Mouse (Mus musculus) lung, adult 2 months (tissue): Measurements from ENCODE around the gene Bhlhe40.

Experiments used
- CTCF ChIP-seq: fragments of 200-500 bp; IDR thresholded peaks from 2 replicates; pipeline ENCODE4 v1.5.1; 2011; ENCODE audit warnings: mild to moderate bottlenecking, low read length, control low read depth; ENCODE audit not compliant: insufficient read depth
- POLR2A ChIP-seq: fragments of 200-500 bp; IDR thresholded peaks from 2 replicates; pipeline ENCODE4 v1.6.1; 2011; ENCODE audit warnings: low read depth, mild to moderate bottlenecking, control low read depth, low read length, borderline replicate concordance; ENCODE audit errors: extremely low read depth

GRCm38 (mm10) chr6:108623028-108623565 is 37.3 kb upstream of the Bhlhe40 start:
- TF ChIP-seq CTCF (no peak), POLR2A (no peak)
